Mouse (Mus musculus): Measurements from ENCODE around the gene Vav2. TPM values are rescaled to one million over a fixed set of nuclear protein-coding genes. Genes with fewer than 3 reads are reported as not detected.

Gene Vav2
- total RNA-seq, 2 experiments from 2014 or later, result 3.1 to 3.9 TPM

DNA sequence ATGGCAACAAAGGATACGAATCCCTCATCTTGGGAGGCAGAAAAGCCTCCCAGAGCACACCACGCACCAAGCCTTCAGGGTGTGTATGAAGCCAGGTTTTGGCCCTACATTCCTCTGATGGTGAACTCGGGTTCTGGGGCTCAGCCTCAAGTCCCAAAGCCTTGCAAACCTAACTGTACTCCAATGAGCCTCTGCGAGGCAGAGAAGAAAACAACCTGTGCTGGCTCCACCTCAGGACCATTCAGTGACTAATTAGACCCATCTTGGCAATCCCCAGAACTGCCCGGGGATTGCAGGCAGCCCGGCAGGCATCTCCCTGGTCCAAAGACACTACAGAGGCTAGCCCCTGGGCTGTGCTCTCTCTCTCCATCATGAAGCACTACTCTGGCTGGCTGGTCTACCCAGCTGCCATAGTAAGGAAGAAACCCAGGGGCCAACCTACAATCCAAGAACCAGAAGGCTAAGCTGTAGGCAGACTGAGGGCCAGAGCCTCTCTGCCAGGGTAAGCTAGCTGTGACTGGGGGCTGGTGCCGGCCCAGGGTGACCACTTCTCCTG, 14.5 kb downstream of the Vav2 start:
- intact Hi-C loops (cut with DNase I), result no loop called here
- no peak for DNase-seq

DNA sequence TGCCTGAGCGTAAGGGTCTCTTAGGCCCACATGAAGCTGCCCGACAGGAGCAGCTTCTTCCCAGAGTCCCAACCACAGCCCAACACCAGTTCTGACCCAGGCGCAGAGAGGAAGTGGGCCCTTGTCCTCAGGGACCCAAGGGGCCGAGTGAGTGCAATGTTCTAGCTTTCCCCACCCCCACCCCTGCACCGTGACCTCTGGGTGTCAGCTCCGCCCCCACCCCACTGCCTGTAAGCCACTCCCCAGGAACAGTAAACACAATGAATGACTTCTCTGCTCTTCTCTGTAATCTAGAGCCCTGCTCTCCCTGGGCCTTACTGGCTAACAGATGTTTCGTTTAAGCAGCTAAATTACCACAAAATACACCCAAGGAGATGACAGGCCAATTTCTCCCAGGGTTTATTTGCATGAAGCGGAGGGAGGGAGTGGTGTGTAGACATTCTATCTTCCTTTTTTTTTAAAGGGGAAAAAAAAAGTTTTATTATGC, 15.1 kb downstream of the Vav2 start:
- intact Hi-C loops (cut with DNase I), result no loop called here
- DNase-seq, result no peak

DNA sequence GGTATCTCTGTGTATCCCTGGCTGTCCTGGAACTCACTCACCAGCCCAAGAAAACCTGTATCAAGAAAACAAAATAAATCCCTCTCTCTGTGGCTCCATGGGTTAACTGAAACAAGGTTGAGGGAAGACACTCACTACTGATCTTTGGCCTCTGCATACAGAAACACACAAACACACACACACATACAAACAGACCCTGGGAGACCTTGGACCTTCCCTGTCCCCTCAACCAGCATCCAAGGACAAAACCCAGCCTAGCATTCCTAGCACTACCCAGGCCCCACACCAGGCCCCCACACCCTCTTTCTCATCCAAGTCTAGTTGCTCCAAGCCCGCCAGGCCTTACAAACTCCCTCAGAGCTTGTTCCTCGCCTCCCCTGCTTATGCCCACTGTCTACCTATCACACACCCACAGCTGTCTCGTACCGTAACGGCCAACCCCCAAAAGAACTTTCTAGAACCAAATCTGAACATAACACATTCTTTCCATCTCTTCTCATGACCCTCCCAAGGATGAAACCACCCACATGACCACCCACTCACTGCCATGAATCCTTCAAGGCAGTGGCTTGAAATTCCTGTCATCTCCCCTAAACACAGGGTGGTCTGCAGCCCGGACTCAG, 16.2 kb downstream of the Vav2 start:
- intact Hi-C loops (cut with DNase I), result no loop called here
- DNase-seq, result no peak

DNA sequence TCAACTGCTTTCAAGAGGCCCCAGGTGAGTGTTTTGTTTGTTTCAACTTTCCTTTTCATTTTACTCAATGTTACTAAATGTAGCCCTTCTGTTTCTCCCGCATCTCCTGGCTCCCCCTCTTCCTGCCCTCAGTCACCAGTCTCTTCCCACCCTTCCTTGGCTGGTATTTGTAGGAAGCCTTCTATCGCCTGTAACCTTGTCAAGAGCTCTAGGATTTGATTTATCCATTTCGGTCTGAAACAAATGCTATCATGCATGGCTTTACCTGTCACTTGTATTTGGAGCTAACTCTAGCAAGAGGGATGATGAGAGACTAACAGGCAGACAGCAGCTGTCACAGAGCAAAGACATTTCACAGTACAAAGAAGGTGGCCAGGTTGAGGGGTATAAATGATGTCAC, 18.6 kb downstream of the Vav2 start:
- DNase-seq, result no peak
- intact Hi-C loops (cut with DNase I), result no loop called here

DNA sequence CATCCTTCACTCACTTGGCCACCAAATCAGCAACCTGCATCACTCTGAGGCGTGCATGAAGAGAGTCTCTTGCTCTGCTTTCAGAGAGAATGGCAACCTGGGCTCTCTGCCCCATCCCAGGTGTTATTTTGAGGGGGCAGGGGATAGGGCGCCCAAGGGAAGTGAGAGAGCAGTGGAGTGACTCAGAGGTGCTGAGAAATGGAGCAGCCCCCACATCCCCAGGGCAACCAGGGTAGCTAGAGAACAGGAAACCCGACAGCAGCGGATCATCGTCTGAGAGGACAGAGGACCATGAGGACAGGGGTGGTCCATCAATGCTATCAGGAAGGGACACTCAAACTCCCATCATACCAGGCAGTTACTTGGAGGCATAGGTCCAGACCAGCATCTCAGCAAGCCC, 19.9 kb downstream of the Vav2 start:
- no peak for DNase-seq
- intact Hi-C loops (cut with DNase I), result no loop called here

DNA sequence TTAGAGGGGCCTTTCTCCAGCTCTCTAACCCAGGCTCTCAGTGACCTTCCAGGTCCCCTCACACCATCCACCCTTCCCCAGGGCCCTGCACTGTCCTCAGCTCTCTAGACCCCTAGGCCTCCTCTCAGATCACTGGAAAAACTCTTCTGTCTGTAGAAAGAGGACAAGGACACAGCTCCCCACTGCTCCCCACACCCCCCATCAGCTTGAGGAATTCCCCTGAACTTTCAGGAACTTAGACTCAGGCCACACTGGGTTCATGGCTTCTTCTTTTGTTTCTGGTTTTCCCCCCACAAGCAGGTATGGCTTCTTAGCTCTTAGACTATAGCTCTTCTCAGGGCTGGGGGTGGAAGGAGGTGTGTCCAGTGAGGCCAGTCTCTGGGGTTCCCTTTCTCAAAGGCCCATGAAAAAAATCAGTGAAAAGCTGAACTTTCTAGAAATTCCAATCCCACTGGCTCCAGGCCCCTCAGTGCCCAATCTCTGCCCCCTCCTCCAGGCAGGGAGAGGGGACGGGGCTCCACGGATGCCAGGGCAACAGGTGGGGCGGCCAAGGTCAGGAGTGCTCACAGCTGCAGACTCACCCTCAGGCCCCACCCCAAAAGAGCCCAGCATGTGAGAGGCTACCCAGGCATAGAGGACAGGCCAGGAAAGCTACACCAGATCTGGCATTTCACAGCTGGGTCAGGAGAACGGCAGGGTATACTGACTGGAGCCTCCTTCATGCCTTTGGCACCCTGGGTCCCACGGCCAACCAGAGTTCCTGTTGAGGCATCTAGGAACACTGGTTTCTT, 21.5 kb downstream of the Vav2 start:
- no peak for DNase-seq
- intact Hi-C loops (cut with DNase I), result no loop called here

DNA sequence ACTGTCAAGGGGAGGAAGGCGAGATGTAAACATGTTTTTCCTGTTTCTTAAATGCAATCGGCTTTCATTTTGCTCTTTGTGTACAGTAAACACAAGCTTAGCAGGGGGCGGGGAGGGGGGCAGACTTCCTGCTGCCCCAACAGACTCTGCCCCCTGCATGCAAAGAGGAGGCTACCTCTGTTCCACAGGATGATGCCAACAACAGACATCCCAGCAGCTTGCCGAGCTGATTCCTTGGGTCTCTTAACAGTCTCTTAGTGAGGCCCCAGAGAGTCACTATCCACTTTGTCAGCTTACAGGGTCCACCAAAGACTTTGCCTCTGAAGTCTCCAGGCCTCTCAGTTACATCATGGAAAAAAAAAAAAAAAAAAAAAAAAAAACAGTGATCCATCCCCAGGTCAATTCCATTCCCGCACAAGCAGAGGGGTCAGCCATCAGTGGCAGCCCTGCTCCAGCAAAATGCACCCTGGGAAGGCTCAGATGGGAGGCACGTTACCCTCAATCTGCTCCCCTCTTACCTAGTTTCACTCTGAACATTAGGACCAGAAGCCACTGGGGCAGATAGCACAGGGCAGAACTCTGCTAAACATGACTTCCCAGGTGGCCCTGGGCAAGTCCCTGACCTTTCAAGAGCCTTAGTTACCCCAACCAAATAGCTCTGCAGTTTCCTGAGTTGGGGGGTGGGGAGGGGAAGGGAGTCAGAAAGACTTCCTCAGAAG, 22.3 kb downstream of the Vav2 start:
- intact Hi-C loops (cut with DNase I), result no loop called here
- no peak for DNase-seq

DNA sequence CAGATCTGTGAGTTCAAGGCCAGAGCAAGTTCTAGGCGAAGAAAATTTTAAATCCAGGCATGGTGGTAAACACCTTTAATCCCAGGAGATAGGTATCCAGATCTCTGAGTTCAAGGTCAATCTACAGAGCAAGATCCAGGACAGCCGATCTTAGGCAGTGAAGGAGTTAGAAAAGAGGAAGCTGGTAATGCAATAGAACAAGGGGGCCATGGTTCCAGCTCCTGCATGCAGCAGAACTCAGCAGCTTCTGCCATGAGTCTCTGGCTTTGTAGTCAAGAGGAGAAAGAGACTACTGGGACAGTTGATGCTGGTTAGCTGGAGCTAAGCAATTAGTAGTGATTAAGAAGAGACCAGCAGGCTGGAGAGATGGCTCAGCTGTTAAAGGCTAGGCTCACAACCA, 25.3 kb downstream of the Vav2 start:
- intact Hi-C loops (cut with DNase I), result no loop called here
- no peak for DNase-seq

DNA sequence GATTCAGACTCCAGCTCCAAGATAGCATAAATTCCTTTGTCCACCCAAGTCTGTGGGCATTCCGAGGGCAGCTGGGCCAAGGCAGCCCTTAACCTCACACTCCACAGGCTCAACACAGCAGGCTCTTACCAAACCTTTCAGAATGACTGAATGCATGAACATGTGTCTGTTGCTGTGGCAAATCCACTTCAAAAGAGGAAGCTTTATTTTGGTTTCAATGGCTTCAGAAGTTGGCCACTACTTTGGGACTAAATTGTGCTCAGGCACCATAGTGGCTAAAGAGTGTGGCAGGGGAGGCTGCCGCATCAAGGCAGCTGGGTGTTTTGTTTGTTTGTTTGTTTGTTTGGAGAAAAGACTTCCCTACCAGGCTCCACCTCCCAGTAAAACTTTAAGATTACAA, 26.8 kb downstream of the Vav2 start:
- DNase-seq, result no peak
- intact Hi-C loops (cut with DNase I), result no loop called here

DNA sequence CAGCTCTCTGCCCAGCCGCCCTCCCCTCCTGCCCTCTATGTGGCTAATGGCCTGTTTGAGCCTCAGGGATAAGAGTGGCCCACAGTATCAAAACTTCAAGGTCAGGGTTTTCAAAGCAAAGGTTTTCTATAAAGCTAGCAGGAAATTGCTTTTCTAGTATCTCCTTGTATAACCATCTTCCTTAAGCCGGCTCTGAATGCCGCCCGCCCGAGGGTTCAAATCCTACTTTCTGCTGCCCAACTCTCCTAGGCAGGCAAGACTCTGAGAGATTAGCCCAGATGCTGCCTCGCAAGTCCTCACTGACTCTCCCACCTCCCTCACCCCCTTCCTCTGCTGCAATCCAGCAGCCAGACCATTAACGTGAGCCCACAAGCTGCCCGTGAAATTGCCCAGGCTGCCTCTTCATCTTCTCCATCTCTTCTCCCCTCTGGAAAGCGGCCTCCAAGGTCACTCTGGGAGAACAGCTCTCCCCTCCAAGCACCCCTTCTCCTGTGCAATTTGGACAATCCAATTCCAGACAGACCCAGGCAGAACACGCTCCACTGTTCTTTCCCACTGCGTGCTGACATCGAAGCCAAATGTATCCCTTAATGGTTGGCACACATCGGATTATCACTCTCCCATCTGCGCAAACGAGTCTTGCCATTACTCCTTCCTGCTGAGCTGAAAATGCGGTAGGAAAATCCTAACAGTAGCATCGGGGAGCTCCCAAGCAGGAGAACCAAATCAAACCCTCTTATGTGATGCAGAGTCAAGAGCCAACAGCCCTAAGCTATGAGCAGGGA, 30.0 kb downstream of the Vav2 start:
- no peak for DNase-seq
- intact Hi-C loops (cut with DNase I), result no loop called here

DNA sequence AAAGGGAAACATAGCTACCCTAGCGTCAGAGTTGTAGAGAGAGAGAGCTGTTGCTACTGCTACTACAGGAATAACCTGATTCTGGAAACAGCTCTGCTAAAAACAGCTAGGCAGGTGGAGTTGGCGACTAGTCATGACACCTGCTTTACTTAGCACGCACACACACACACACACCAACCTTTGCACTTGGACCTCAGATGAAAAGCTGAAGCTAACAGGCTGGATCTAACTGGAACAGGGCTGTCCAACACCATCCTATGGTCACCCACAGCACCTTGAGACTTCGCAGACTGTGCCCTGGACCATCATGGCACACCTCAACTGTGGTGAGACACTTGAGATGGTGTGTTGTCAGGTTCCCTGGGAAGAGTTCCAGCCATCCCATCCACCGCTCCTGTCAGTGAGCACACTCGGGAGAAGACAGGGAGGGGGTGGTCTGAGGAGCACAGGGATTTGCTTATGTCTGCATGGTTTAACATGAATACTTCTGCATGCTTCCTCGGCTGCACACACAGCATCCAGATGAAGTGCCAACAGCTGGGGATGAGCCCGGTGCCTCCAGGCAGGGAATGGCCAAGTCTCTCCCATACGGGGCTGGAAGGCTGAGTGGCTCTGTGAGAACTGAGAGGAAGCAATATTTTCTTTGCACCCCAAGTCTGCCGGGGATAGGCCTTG, 32.5 kb downstream of the Vav2 start:
- no peak for DNase-seq
- intact Hi-C loops (cut with DNase I), result no loop called here

DNA sequence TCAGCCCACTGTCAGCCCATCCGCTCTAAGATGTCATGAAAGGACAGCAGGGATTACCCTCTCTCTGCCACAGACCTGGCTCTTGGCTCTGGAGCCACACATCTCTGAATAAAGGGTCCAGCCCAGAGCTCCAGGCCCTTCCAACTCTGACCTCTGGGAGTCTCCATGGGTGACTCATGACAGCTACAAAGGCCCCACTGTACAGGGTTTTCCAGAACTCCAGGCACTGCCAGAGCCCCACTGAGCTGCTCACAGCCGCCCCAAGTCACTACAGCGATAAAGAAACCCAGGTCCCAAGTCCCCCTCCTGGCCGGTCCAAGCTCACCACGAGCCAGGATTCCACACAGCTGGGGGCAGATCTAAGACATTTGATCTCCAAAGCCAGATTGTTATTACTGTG, 34.6 kb downstream of the Vav2 start:
- peak in 1 of 2 experiments; percentile 24 for DNase-seq
- intact Hi-C loops (cut with DNase I), result no loop called here

DNA sequence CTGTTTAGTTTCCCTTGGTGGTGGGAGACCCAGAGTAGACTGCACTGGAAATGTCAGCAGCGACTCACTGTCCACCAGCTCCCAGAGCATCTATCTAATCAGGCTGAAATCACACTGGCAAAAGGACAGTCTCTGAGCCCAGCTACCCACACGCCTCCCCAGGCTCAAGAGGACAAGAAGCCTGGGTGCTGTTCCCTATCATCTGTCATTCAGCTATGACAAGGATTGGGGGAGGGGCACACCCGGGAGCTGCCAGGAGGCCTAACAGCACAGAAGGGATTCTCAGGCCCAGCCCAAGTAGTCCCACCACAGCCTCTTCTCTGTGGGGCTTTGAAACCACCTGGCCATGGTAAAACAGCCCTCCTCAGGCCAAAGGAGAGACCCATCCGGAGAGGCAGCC, 36.1 kb downstream of the Vav2 start:
- no peak for DNase-seq
- intact Hi-C loops (cut with DNase I), result no loop called here

DNA sequence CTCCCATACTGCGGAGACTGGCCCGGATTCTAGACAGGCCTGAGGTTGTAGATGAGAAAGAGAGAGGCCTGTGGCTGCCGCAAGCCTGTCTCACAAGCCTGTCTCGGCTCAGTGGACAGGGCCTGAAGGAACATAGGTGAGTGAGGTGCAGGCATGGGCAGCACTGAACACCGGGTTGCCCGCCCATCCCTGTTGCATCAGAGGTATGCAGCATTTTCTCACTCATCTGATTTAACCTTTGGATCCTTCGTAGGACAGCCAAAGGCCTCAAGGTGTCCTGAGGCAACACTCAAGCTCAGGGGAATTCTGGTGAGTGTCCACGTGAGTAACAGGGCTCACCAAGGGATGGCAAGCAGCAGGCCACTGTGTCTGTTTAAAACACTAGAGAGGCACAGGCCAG, 36.5 kb downstream of the Vav2 start:
- no peak for DNase-seq
- intact Hi-C loops (cut with DNase I), result no loop called here

DNA sequence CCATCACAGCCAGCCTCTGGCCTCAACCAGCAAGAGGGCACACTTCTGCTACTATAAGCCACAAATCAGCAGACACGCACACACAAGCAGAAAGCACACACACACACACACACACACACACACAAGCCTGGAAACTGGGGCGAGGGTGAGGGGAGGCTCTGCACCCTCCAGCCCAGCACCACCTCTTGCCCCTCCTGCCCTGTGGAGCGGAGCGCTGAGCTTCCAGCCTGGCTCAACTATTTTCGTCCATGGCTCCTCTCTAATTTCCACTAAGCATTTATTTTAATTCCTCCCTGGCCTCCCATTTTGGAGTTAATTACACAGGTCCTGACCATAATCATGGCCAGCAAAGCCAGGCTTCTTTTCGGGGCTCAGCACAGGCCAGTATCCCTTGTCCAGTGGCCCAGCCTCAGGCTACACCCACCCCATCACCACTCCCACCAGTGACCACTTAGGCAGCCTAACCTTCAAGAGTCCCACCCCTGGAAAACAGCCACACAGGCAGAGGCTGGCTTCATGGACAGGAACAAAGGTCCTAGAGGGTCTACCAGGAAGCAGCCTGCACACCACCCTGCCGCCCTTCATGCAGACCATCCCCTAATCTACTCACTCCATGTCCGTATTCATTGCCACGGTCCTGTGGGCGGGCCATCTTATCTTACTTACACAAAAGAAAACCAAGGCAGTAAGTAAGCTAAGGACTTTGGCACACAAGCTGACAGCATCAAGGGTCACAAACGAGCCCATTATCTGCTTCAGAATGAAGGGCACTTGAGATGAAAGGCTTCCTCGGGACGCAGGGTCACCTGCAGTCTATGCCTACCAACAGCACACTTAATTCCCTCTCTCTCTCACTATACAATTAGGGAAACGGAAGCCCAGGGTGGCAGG, 37.3 kb downstream of the Vav2 start:
- no peak for DNase-seq
- intact Hi-C loops (cut with DNase I), result no loop called here

DNA sequence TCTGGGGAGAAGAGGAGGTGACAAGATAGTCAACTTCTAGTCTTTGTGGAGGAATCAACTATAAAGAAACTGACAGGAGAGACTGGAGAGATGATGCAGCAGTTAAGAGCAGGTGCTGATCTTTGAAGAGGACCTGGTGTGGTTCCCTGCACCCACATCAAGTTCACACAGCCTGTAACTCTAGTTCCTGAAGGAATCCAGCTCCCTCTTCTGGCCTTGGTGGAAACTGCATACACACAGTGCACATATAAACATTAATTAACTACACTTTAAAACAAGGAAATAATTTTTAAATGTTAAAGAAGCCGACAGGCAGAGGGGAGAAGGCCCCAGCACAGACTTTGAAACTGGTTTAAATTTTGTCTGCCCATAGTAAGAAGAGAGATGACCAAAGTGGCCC, 39.6 kb downstream of the Vav2 start:
- no peak for DNase-seq
- intact Hi-C loops (cut with DNase I), result no loop called here

DNA sequence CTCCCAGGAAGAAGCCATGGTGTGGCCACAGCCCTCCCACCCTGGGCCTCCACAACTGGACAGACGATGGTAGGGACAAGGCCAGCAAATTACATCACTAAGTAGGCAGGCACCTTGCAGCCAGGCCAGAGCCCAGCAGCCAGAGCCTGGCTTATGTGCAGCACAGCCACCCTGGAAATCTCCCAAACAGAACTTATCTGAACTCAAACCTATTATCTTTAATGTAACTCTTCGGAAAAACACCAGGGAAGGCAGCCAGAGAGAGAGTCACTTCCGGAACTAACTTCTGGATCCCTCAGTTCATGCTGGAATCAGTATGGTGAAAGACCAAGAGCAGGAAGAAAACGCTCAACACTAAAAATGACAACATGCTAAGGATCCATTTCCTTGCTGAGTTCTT, 45.1 kb downstream of the Vav2 start:
- no peak for DNase-seq
- intact Hi-C loops (cut with DNase I), result no loop called here

DNA sequence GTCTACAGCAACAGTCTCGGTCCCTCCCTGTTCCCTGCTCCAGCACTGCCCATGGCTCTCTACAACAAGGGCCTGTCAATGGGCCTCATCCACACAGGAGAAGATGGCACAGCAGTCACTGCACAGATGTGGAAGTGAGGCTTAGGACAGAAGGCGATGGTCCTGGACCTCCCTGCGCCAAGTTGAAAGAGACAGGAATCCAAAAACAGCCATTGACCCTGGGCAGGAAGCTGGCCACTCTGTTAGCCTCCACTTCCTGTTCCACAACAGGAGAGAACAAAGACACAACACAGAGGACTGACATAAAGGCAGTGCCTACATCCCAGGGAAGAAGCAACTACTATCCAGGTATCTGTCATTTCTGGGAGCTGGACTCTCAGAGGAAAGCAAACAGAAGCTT, 45.6 kb downstream of the Vav2 start:
- DNase-seq, result no peak
- intact Hi-C loops (cut with DNase I), result no loop called here

DNA sequence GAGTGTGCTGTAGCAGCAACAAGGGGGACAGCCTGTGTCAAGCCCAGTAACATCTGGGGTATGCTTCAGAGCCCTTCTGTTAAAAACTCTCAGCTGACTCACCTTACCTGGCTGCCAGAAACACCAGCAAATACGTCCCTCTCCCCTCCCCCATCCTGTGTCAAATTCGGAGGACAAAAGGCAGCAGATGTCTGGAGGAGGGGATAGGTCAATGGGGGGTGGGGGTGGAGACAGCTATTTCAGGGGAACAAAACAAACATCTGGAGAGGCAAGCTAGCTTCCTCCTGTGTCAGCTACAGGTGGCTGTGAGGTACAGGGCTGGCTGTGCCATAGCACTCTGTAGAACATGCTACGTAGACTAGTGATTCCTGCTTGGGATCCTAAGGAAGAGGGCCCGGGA, 49.0 kb downstream of the Vav2 start:
- DNase-seq, result no peak
- intact Hi-C loops (cut with DNase I), result no loop called here
